Comparison of ENCODE assay signal across 8 mouse cellular contexts in the genomic region with DNA sequence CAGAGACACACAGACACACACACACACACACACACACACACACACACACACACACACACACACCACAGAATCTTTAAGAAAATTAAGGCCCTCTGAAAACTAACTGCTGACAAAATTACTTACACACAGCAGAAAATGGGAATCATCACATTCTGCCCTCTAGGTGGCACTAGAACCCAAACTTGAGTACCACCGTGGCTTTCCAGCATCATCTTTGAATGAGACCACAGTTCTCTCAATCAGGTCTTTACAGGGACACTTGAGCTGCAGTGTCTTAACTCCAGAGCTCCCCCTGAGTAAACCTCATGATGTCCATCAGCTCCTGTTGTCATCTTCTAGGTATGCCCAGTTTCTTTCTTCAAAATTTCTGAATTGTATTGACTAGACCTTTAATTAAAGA.
DNase-seq lines count a peak whose midpoint lies in the region; ATAC-seq lines count a peak whose summit lies in the region.

No protein-coding gene starts in this region.

- peak; percentile 52; the same call in 1 of the 2 replicates for ATAC-seq in lung, embryonic 16.5 days (ENCODE audit: low read depth)

- intact Hi-C loops in gastrocnemius, postnatal 14 days (cut with DNase I; ENCODE audit: low total_unique reads), result loop anchor here (5.0 kb wide), 1 partner anchor 577 kb away; no protein-coding TSS in a partner anchor
- intact Hi-C loops in heart, postnatal 36 days (cut with DNase I), result loop anchor here (1.0 to 5.0 kb wide), 3 partner anchors 242 to 581 kb away; no protein-coding TSS in a partner anchor

- no peak overlapping the region for H3K4me3 ChIP-seq in lung, embryonic 16.5 days (ENCODE audit: low read length)

- H3K36me3 ChIP-seq in lung, embryonic 16.5 days (ENCODE audit: control insufficient read depth, insufficient read depth, low read length), result no peaks in the 10 kb centered on the region

- 0% methylated on average over 1 of the region's 1 CpGs for WGBS in large intestine, adult 2 months
- 0% methylated on average over 1 of the region's 1 CpGs for WGBS in lung, embryonic 16.5 days

- peak; percentile 71 for DNase-seq in gastrocnemius, adult 18-20 months (ENCODE audit: low spot score)
- no peak for DNase-seq in gastrocnemius, postnatal 14 days
- DNase-seq in adrenal gland, adult 8-10 months, result peak; percentile 33
- peak; percentile 87 for DNase-seq in embryo, embryonic 11 days
- DNase-seq in heart, postnatal 36 days, result peak; percentile 57 to 58
- DNase-seq in large intestine, adult 2 months (ENCODE audit: low read depth, low spot score), result peak; percentile 52
- peak; percentile 88 for DNase-seq in retina, postnatal 1 day

- no peak overlapping the region for H3K4me2 ChIP-seq in lung, embryonic 16.5 days (ENCODE audit: low read depth, low read length)

- no peaks in the 10 kb centered on the region for H3K9me3 ChIP-seq in lung, embryonic 16.5 days (ENCODE audit: control insufficient read depth, low read length)

- no peak overlapping the region for H3K27ac ChIP-seq in lung, embryonic 16.5 days (ENCODE audit: low read length)

- H3K9ac ChIP-seq in lung, embryonic 16.5 days (ENCODE audit: low read length), result no peak overlapping the region

- no peaks in the 10 kb centered on the region for H3K27me3 ChIP-seq in lung, embryonic 16.5 days (ENCODE audit: control insufficient read depth, insufficient read depth, low read depth, low read length)

- H3K4me1 ChIP-seq in lung, embryonic 16.5 days (replicated peaks; ENCODE audit: control insufficient read depth, insufficient read depth, low read length), result no peaks in the 10 kb centered on the region
